Mouse (Mus musculus) embryonic facial prominence, embryonic 11.5 days (tissue): Measurements from ENCODE around the gene Stag1. TPM values are rescaled to one million over a fixed set of nuclear protein-coding genes. Genes with fewer than 3 reads are reported as not detected.

Source experiments
- ATAC-seq: fragments of 200-750 bp; cut with Nextera tagmentation; replicated peaks from 2 replicates; pipeline ENCODE4 v1.8.0; 2017; ENCODE audit warnings: low read depth; ENCODE audit not compliant: insufficient number of reproducible peaks, low FRiP score, low TSS enrichment
- DNase-seq: peaks from one replicate; pipeline ENCODE4 v3.0.0-alpha.2; 2015; ENCODE audit warnings: low spot score
- H3K27ac ChIP-seq: fragments of 300-500 bp; sonication (generic); replicated peaks from 2 replicates; pipeline ENCODE4 v1.5.1; 2014; ENCODE audit warnings: mild to moderate bottlenecking, low read depth, low read length, control low read depth
- H3K27me3 ChIP-seq: fragments of 300-500 bp; sonication (generic); 2 replicates; pipeline ENCODE4 v1.6.1; 2014; ENCODE audit warnings: mild to moderate bottlenecking, low read length, moderate library complexity, mixed read lengths; ENCODE audit not compliant: control insufficient read depth, insufficient read depth
- H3K36me3 ChIP-seq: fragments of 300-500 bp; sonication (generic); replicated peaks from 2 replicates; pipeline ENCODE4 v1.6.1; 2014; ENCODE audit warnings: low read depth, mild to moderate bottlenecking, low read length, moderate library complexity, mixed read lengths; ENCODE audit not compliant: control insufficient read depth, insufficient read depth
- H3K4me1 ChIP-seq: fragments of 300-500 bp; sonication (generic); 2 replicates; pipeline ENCODE4 v1.6.1; 2014; ENCODE audit warnings: low read length, mixed read lengths; ENCODE audit not compliant: control insufficient read depth, insufficient read depth
- H3K4me2 ChIP-seq: fragments of 300-500 bp; sonication (generic); 2 replicates; pipeline ENCODE4 v1.6.1; 2014; ENCODE audit warnings: low read depth, mild to moderate bottlenecking, control low read depth, low read length, moderate library complexity
- H3K4me3 ChIP-seq: fragments of 300-500 bp; sonication (generic); 2 replicates; pipeline ENCODE4 v1.5.1; 2014; ENCODE audit warnings: low read depth, low read length, control low read depth
- H3K9ac ChIP-seq: fragments of 300-500 bp; sonication (generic); replicated peaks from 2 replicates; pipeline ENCODE4 v1.6.1; 2014; ENCODE audit warnings: mild to moderate bottlenecking, control low read depth, low read length
- H3K9me3 ChIP-seq: fragments of 300-500 bp; sonication (generic); replicated peaks from 2 replicates; pipeline ENCODE4 v1.6.1; 2016; ENCODE audit warnings: mild to moderate bottlenecking, low read length, inconsistent platforms, mixed read lengths; ENCODE audit not compliant: control insufficient read depth
- WGBS: fragments of 180-500 bp; shearing (Covaris S2); extraction: QIAGEN DNeasy Blood & Tissue Kit; methylation state at CpG from one replicate; pipeline ENCODE4 v1.1.7; 2014; 5-methylcytosine and 5-hydroxymethylcytosine counted together
- polyA plus RNA-seq: library from polyadenylated mRNA; unstranded; fragments of >200 nt; fragmentation: Nextera tagmentation; extraction: Ambion mirVana; gene quantifications from 2 replicates; pipeline ENCODE4 v1.2.1, GENCODE M21; 2014

The Stag1 gene
- polyA plus RNA-seq, 1 experiment from 2014 or later: 61.7 TPM

DNA sequence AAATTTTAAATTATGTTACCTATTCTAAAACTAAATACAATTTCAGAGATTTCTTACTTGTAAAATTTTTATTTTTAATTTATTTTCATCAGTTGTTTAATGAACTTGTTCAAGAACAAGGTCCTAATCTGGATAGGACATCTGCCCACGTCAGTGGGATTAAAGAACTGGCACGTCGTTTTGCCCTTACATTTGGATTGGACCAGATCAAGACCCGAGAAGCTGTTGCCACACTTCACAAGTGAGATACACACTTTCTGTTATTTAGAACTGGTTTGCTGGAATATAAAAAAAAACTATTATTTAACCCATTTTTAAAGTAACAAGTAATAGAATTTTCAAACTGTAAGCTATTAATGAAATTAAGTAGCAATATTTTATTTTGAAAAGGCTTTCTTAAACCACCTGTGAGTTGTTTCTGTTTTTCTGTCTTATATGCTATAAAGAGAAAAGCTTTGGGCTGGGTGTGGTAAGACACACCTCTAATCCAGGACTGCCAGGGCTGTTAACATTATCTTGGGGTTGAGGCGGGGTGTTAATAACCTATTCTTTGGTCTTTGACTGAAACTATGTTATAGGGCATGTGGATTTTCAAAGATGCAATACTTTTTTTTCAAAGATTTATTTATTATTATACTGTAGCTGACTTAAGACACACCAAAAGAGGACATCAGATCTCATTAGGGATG, 347.2 kb downstream of the Stag1 start:
- 94% methylated on average over 5 of the region's 5 CpGs for WGBS

DNA sequence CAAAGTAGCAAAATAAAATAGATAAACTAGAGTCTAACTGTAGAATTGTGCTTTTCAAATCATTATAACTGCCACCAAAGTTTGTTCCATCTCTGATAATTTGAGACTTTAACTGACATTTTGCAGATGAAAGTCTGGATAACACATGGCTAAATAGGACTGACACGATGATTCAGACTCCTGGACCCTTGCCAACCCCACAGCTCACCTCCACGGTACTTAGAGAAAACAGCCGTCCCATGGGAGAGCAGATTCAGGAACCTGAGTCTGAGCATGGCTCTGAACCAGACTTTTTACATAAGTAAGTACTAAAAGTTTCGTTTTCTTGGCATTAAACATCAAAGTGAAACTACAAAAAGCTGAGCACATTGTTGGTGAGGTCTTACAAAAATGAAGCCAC, 353.9 kb downstream of the Stag1 start:
- no peaks in the 10 kb centered on the region for H3K36me3 ChIP-seq

More for the DNA sequence above, 347.2 kb downstream of the Stag1 start:
- ATAC-seq (no peak), DNase-seq (no peak)
- H3K9ac ChIP-seq: no peak overlapping the region
- no peak overlapping the region for H3K27ac ChIP-seq
- no peaks in the 10 kb centered on the region for H3K27me3 ChIP-seq
- H3K9me3 ChIP-seq: no peaks in the 10 kb centered on the region
- no peak overlapping the region for H3K4me3 ChIP-seq
- H3K4me2 ChIP-seq: no peak overlapping the region
- no peaks in the 10 kb centered on the region for H3K4me1 ChIP-seq
- H3K36me3 ChIP-seq: no peaks in the 10 kb centered on the region

DNA sequence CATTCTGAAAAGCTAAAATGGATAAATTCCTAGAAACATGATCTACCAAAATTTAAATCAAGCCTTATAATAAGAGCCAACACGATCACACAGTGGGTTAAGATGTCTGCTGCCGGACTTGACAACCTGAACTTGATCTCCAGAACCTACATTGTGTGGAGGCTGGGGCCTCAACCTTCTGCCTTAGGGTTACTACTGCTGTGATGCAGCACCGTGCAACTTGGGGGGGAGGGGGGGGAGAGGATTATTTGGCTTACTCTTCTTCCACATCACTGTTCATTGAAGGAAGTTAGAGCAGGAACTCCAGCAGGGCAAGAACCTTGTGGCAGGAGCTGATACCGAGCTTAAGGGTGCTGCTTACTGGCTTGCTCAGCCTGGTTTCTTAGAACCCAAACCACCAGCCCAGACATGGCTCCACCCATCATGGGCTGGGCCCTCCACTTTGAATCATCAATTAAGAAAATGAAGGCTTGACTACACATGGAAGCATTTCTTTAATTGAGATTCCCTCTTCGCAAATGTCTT, 365.4 kb downstream of the Stag1 start:
- Histone ChIP-seq H3K27me3 (no peaks in the 10 kb centered on the region), H3K36me3 (no peaks in the 10 kb centered on the region), H3K9me3 (no peaks in the 10 kb centered on the region), H3K4me1 (no peaks in the 10 kb centered on the region), H3K27ac (no peak overlapping the region), H3K4me3 (no peak overlapping the region), H3K4me2 (no peak overlapping the region), H3K9ac (no peak overlapping the region)
- DNase-seq (no peak), ATAC-seq (no peak; the same call in 1 of the 2 replicates)
- 67% methylated on average over 5 of the region's 5 CpGs for whole genome bisulfite sequencing

More for the DNA sequence above, 353.9 kb downstream of the Stag1 start:
- H3K27ac ChIP-seq: no peak overlapping the region
- no peaks in the 10 kb centered on the region for H3K27me3 ChIP-seq
- ATAC-seq: no peak
- H3K9me3 ChIP-seq: no peaks in the 10 kb centered on the region
- 63% methylated on average over 4 of the region's 4 CpGs for WGBS
- peak; percentile 53 for DNase-seq
- H3K4me3 ChIP-seq: no peak overlapping the region
- no peak overlapping the region for H3K9ac ChIP-seq
- no peaks in the 10 kb centered on the region for H3K4me1 ChIP-seq
- no peak overlapping the region for H3K4me2 ChIP-seq

DNA sequence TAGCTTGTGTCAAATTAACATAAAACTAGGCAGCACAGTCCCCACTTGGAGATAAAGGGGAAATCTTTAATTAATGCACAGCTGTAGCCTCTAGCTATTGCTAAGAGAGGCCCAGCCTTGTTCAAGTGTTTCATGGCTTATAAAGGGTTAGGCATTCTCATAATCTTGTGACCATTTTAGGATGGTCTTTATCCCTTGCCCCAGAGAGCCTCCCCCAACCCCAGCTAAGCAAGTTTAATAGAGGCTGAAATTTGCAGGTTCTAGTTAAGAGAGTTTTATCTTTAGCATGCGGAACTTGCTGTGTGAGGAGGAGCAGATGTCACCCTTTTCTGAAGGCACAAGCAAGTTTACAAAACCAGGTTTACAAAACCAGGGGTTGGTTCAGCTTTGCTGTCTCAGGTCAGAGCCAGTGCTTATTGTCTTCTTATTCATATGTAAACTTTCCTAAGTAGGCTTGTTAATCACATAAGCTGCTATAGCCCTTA, 365.9 kb downstream of the Stag1 start:
- WGBS: 89% methylated on average over 1 of the region's 1 CpGs
- no peak for DNase-seq
- H3K27me3 ChIP-seq: no peaks in the 10 kb centered on the region
- H3K36me3 ChIP-seq: no peaks in the 10 kb centered on the region
- ATAC-seq: no peak; the same call in 1 of the 2 replicates
- H3K27ac ChIP-seq: no peak overlapping the region
- no peak overlapping the region for H3K4me2 ChIP-seq
- H3K9ac ChIP-seq: no peak overlapping the region
- H3K4me3 ChIP-seq: no peak overlapping the region
- H3K4me1 ChIP-seq: no peaks in the 10 kb centered on the region
- no peaks in the 10 kb centered on the region for H3K9me3 ChIP-seq

DNA sequence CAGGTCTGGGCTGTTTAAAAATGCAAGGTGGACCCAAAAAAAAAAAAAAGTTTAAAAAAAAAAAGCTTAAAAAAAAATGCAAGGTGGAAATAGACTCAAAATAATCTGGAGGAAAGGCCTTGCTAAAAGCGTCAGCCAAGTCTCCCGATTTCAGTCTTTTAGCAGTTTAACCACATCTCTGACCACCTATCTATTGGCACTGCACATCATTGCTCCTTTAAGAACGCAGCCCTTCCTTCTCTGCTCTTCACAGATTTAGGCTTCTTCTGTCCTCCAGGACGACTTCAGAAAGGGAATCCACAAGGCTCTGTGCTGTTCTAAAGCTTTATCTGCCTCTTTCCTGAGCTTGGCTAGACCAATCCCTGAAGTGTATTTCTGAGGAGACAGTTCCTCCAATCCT, 366.5 kb downstream of the Stag1 start:
- Histone ChIP-seq H3K4me3 (no peak overlapping the region), H3K27ac (no peak overlapping the region)
- 74% methylated on average over 4 of the region's 4 CpGs for WGBS

DNA sequence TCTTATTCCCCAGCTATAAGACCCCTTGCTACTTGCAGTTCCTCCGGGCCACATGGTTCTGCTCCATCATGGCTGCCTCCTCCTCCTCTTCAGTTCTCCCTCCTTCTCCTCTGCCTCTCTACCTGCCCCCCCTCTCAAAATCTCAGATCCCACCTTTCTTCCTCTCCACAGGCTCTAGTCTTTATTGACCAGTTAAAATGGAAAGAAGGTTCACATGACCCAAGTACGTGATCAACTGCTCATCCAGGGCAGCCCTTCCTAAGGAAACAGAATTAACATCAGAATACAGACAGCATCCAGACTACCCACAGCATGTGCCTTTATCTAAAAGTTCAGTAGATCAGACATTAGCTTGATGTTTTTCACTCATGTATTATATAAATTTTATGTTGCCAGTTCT, 371.9 kb downstream of the Stag1 start:
- DNase-seq (no peak), ATAC-seq (no peak)
- Histone ChIP-seq H3K9me3 (no peaks in the 10 kb centered on the region), H3K27ac (no peak overlapping the region), H3K27me3 (no peaks in the 10 kb centered on the region), H3K9ac (no peak overlapping the region), H3K4me2 (no peak overlapping the region), H3K36me3 (no peaks in the 10 kb centered on the region), H3K4me1 (no peaks in the 10 kb centered on the region), H3K4me3 (no peak overlapping the region)
- WGBS: 82% methylated on average over 2 of the region's 2 CpGs

More for the DNA sequence above, 366.5 kb downstream of the Stag1 start:
- Histone ChIP-seq H3K9ac (no peak overlapping the region), H3K4me2 (no peak overlapping the region), H3K9me3 (no peaks in the 10 kb centered on the region), H3K36me3 (no peaks in the 10 kb centered on the region), H3K27me3 (no peaks in the 10 kb centered on the region), H3K4me1 (no peaks in the 10 kb centered on the region)
- DNase-seq (no peak), ATAC-seq (no peak)

DNA sequence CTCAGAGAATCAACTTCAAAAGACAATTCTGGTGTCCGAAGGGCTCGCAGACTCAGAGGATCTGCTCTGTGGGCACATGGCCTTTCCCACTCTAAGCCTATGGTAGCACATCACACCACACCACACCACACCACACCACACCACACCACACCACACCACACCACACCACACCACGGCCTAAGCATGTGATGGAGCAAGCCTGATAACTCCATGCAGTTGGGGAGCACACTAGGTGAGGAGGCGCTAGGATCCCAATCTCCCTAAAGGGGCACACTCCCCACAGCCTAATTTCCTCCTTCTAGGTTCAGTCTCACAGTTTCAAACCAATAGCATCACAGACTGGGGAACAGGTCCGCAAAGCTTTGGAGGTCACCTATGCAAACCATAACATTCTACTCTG, 381.1 kb downstream of the Stag1 start:
- Histone ChIP-seq H3K4me1 (no peaks in the 10 kb centered on the region), H3K4me3 (no peak overlapping the region), H3K27ac (no peak overlapping the region), H3K27me3 (no peaks in the 10 kb centered on the region), H3K4me2 (no peak overlapping the region), H3K9me3 (no peaks in the 10 kb centered on the region), H3K36me3 (no peaks in the 10 kb centered on the region), H3K9ac (no peak overlapping the region)
- WGBS: 92% methylated on average over 5 of the region's 5 CpGs
- no peak for DNase-seq
- ATAC-seq: no peak

DNA sequence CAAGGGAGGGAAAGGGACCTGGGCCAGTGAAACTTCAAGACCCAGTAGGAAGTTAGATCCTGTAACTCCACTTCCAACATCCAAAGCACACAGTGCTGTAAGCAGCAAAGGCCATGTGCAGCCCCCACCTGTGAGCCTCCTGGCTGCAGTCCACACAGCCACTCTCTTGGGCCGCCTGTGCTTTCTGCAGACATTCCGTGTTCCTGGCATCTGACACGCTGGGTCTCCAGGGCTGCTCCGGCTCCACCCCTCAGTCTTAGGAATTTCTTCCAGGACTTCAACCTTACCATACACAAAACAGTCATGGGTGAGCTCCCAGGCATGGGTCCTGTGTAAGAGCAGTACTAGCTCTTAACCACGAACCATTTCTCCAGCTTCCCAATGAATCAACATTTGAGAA, 381.7 kb downstream of the Stag1 start:
- Histone ChIP-seq H3K36me3 (no peaks in the 10 kb centered on the region), H3K4me3 (no peak overlapping the region), H3K4me2 (no peak overlapping the region), H3K9ac (no peak overlapping the region), H3K27me3 (no peaks in the 10 kb centered on the region), H3K4me1 (no peaks in the 10 kb centered on the region), H3K27ac (no peak overlapping the region), H3K9me3 (no peaks in the 10 kb centered on the region)
- ATAC-seq: no peak
- WGBS: 70% methylated on average over 5 of the region's 5 CpGs
- no peak for DNase-seq
